Comparison of ENCODE assay signal across 7 mouse cellular contexts in the genomic region with DNA sequence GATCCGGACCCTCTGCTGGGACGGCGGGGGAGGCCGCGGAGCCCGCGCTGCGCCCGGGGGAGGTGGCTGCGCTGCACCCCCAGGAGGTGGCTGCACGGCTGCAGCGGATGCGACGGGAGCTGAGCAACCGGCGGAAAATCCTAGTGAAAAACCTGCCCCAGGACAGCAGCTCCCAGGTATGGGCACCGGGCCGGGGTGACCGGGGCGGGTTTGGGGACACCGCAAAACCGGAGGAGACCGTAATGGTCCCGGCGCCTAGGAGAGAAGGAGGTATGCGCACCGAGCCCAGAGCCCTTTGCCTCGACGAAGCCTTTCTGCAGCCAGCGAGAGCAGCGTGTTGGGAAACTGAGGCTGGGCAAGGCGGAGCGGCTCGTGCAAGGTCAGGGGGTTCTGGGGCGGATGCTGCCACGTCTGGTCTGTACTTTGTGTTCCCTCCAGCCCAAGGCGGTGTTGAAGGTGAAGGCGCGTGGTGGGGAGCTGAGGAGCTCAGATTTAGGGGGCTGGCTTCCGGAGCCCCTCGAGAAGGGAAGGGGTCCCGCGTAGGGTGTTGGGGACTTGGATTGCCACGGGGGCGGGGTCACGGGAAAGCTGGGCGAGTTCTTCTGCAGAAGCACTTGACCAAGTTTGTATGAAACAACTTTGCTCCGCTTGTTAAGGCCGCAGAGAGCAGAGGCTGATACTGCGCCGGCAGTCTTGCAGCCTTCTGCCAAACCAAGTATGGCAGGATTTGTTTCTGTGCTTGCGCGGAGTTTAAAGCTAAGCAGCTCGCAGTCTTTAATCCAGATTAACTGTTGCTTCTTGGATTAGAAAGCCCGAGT. TPM values are rescaled to one million over a fixed set of nuclear protein-coding genes. Genes with fewer than 3 reads are reported as not detected.
DNase-seq lines count a peak whose midpoint lies in the region; ATAC-seq and TF ChIP-seq lines count a peak whose summit lies in the region.

No protein-coding gene starts in this region.

- TF ChIP-seq CTCF in testis, adult 2 months (IDR thresholded peaks at IDR 0.05; ENCODE audit: control insufficient read depth, insufficient read depth, insufficient replicate concordance, low read depth, low read length), result no peak

- H3K9ac ChIP-seq in limb, embryonic 14.5 days (ENCODE audit: low read depth, low read length, severe bottlenecking), result peak overlapping the region; percentile 86
- H3K9ac ChIP-seq in midbrain, embryonic 15.5 days, result peak overlapping the region; percentile 62

- TF ChIP-seq POLR2A in limb, embryonic 14.5 days (IDR thresholded peaks at IDR 0.05; ENCODE audit: borderline replicate concordance, extremely low read depth, insufficient read depth, insufficient read length), result 0 out of 2 replicates have a peak, but pooled peaks have one; percentile 21
- TF ChIP-seq POLR2A in testis, adult 2 months (IDR thresholded peaks at IDR 0.05; ENCODE audit: control insufficient read depth, low read depth, low read length), result no peak

- ATAC-seq in common myeloid progenitor, adult 5-6 weeks (replicated peaks; ENCODE audit: low read depth, poor library complexity, severe bottlenecking), result peak; percentile 34
- peak; percentile 17 for ATAC-seq in inflammation-experienced regulatory T-cells, adult 6 months
- ATAC-seq in limb, embryonic 14.5 days (ENCODE audit: low FRiP score, low read depth), result peak; percentile 71
- peak; percentile 60 for ATAC-seq in midbrain, embryonic 15.5 days (replicated peaks)

- H3K27ac ChIP-seq in limb, embryonic 14.5 days (replicated peaks; ENCODE audit: low read depth, low read length), result peak overlapping the region; percentile 65
- H3K27ac ChIP-seq in midbrain, embryonic 15.5 days, result no peak overlapping the region
- no peak overlapping the region for H3K27ac ChIP-seq in testis, adult 2 months (ENCODE audit: control insufficient read depth, insufficient read depth, low read depth, low read length)

- H3K4me3 ChIP-seq in limb, embryonic 14.5 days (replicated peaks; ENCODE audit: low read length), result peak overlapping the region; percentile 80
- H3K4me3 ChIP-seq in midbrain, embryonic 15.5 days, result peak overlapping the region; percentile 85
- H3K4me3 ChIP-seq in testis, adult 2 months (ENCODE audit: control insufficient read depth, low read depth, low read length), result peak overlapping the region; percentile 84

- 1% methylated on average over 48 of the region's 55 CpGs for WGBS in limb, embryonic 14.5 days
- under 1% methylated on average over 55 of the region's 55 CpGs for WGBS in midbrain, embryonic 15.5 days

- DNase-seq in adrenal gland, adult 8-10 months, result peak; percentile 11
- DNase-seq in gastrocnemius, postnatal 4 days (ENCODE audit: low spot score in 2 of 2), result peak; percentile 19 to 42
- DNase-seq in limb, embryonic 14.5 days (ENCODE audit: low spot score), result peak; percentile 33

- peak overlapping the region; percentile 87 for H3K4me2 ChIP-seq in limb, embryonic 14.5 days (replicated peaks; ENCODE audit: low read depth, low read length, severe bottlenecking)
- H3K4me2 ChIP-seq in midbrain, embryonic 15.5 days, result peak overlapping the region; percentile 98

- H3K27me3 ChIP-seq in limb, embryonic 14.5 days (ENCODE audit: control insufficient read depth, insufficient read depth, low read length), result no peaks in the 10 kb centered on the region
- H3K27me3 ChIP-seq in midbrain, embryonic 15.5 days (replicated peaks), result no peaks in the 10 kb centered on the region
- H3K27me3 ChIP-seq in testis, adult 2 months (ENCODE audit: control insufficient read depth, insufficient read depth, low read length), result no peaks in the 10 kb centered on the region; the same call in 1 of the 2 replicates

- 0 out of 2 replicates have a peak, but pooled peaks cover 5% of the 10 kb centered on the region for H3K4me1 ChIP-seq in limb, embryonic 14.5 days (ENCODE audit: control insufficient read depth, insufficient read depth, low read length)
- peaks cover 11% of the 10 kb centered on the region for H3K4me1 ChIP-seq in midbrain, embryonic 15.5 days
- peaks cover 2% of the 10 kb centered on the region for H3K4me1 ChIP-seq in testis, adult 2 months (ENCODE audit: control insufficient read depth, insufficient read depth, low read length)

- no peaks in the 10 kb centered on the region for H3K36me3 ChIP-seq in limb, embryonic 14.5 days (ENCODE audit: control insufficient read depth, insufficient read depth, low read length)
- H3K36me3 ChIP-seq in midbrain, embryonic 15.5 days (replicated peaks), result no peaks in the 10 kb centered on the region
- H3K36me3 ChIP-seq in testis, adult 2 months (ENCODE audit: control insufficient read depth, insufficient read depth, low read length), result no peaks in the 10 kb centered on the region

- H3K9me3 ChIP-seq in limb, embryonic 14.5 days (ENCODE audit: control insufficient read depth, low read length), result no peaks in the 10 kb centered on the region
- H3K9me3 ChIP-seq in midbrain, embryonic 15.5 days, result no peaks in the 10 kb centered on the region

RNA-seq across cellular contexts. Expression of gene Raver2, which starts 0.6 kb away (rescaled TPM):
- 1 to 10 TPM; 4.6 to 5.9 (median 5.2) TPM for total RNA-seq in adrenal gland, adult 8-10 months (2022)
- 0.10 and 0.64 TPM in 2 replicates for total RNA-seq in common myeloid progenitor, adult 5-6 weeks (2017)
- 10 to 100 TPM in 1 of 2 experiments, 1 to 10 TPM in 1; 9.7 to 10.7 TPM for total RNA-seq in gastrocnemius, postnatal 4 days (2021)
- 1 to 10 TPM; 1.7 to 2.6 (median 2.3) TPM for polyA plus RNA-seq in inflammation-experienced regulatory T-cells, adult 6 months (2017; shearing (Covaris generic))
- polyA plus RNA-seq in limb, embryonic 14.5 days (2012; rRNA removed), result 23.8 and 26.7 TPM in 2 replicates
- 16.5 and 17.7 TPM in 2 replicates for polyA plus RNA-seq in limb, embryonic 14.5 days (2014; fragmentation: Nextera tagmentation; extraction: Ambion mirVana)
- 4.4 and 4.6 TPM in 2 replicates for polyA plus RNA-seq in midbrain, embryonic 15.5 days (2015; fragmentation: Nextera tagmentation; extraction: Ambion mirVana)
- 1.3 and 1.7 TPM in 2 replicates for polyA plus RNA-seq in testis, adult 2 months (2012; rRNA removed)

RNA-seq across cellular contexts. Expression of gene Gm10577, which starts 48.9 kb away (rescaled TPM):
- total RNA-seq in adrenal gland, adult 8-10 months (2022), result not detected
- total RNA-seq in common myeloid progenitor, adult 5-6 weeks (2017), result not detected in 2 replicates
- total RNA-seq in gastrocnemius, postnatal 4 days (2021), result not detected
- polyA plus RNA-seq in inflammation-experienced regulatory T-cells, adult 6 months (2017; shearing (Covaris generic)), result not detected
- not detected in 2 replicates for polyA plus RNA-seq in limb, embryonic 14.5 days (2012; rRNA removed)
- polyA plus RNA-seq in limb, embryonic 14.5 days (2014; fragmentation: Nextera tagmentation; extraction: Ambion mirVana), result not detected in 2 replicates
- not detected in 2 replicates for polyA plus RNA-seq in midbrain, embryonic 15.5 days (2015; fragmentation: Nextera tagmentation; extraction: Ambion mirVana)
- not detected in 2 replicates for polyA plus RNA-seq in testis, adult 2 months (2012; rRNA removed)

Comparison
In these comparisons a context has a peak if more than half of its experiments do, and no peak if none do; other contexts are left out.
1. ATAC-seq: peak in every context shown above with its lines; median percentile 71 in limb, embryonic 14.5 days; 60 in midbrain, embryonic 15.5 days; 34 in common myeloid progenitor, adult 5-6 weeks; 17 in inflammation-experienced regulatory T-cells, adult 6 months.